Mouse (Mus musculus): ENCODE data around the gene Pard6b. TPM values are rescaled to one million over a fixed set of nuclear protein-coding genes. Genes with fewer than 3 reads are reported as not detected.

Gene Pard6b
- polyA plus RNA-seq, 2 experiments from 2014 or later, result 0.48 to 1.1 TPM

GRCm38 (mm10) chr2:168063712-168064111 lies 17.1 kb upstream of the Pard6b start:
- no peak for ATAC-seq

GRCm38 (mm10) chr2:168065511-168065910 lies 15.3 kb upstream of the Pard6b start:
- ATAC-seq, result no peak

- no peak for ATAC-seq
Measured at GRCm38 (mm10) chr2:168066783-168067182, 14.0 kb upstream of the Pard6b start.

DNA sequence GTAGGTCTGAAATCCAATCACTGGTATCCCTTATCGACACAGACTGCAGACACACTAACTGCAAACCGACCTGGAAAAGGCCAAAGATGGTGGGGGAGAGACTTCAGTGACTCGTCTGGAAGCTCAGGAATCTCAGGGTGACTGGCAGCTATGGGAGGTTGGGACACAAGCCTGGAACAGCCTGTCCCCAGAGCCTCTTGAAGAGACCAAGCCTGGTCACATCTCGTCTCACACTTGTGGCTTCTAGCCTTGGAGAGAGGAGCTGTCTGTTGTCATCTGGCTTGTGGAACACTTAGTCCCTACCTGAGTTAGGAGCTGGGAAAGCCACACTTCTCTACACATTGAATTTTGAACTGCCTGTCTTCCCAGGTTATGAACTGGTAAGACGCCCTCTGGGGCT lies 10.4 kb upstream of the Pard6b start:
- no peak for ATAC-seq

- no peak for ATAC-seq
Measured at GRCm38 (mm10) chr2:168072436-168073131, 8.2 kb upstream of the Pard6b start.

DNA sequence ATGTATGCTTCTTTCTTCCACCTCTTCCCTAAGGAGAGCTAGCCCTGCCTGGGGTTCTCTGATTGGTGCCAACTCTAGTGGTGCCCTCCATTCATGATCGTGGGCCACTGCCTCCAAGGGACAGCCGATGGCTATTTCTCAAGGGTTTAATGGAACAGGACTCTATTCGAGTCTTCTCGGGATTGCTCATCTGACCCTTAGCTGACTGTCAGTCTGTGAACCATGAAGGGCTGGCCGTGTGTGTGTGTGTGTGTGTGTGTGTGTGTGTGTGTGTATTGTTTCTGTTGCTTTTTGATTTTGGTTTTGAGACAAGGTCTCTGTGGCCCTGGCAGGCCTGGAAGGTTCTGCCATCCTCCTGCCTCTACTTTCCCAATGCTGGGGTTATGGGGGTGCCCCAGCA lies 7.1 kb upstream of the Pard6b start:
- no peak for ATAC-seq

- no peak for ATAC-seq
Measured at GRCm38 (mm10) chr2:168074457-168074856, 6.3 kb upstream of the Pard6b start.

GRCm38 (mm10) chr2:168076840-168077576 lies 3.8 kb upstream of the Pard6b start:
- no peak for ATAC-seq

- ATAC-seq, result no peak
Measured at GRCm38 (mm10) chr2:168078107-168078830, 2.5 kb upstream of the Pard6b start.

DNA sequence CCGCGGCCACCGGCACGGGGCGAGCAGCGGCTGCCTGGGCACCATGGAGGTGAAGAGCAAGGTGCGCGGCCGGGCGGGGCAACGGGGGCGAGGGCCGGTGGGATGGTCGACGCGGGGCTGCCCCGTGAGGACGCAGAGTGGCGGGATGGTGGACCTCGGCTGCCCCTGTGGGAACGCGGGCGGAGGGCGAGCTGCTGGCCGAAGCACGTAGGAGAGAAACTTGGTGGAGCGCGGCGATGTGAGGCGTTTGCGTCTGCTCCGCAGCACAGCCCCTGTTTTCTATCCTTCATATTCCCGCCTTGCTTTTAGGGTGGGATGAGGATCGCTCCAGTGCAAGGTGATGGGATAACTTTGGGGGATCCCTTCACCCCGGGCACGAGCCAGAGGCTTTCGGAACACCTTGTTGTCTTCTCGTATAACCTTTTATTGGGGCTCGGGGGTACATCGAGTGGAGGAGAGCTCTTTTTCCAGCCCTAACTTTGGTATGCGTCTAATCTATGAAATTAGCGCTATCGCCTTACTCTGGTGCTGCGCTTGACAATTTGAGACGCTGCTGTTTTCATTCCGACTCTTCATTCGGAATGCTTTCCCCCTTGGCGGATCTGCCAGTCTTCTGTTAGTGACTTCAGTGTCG lies 612 bp downstream of the Pard6b start:
- ATAC-seq, result no peak

- ATAC-seq, result no peak
Measured at GRCm38 (mm10) chr2:168081933-168082306, 1.1 kb downstream of the Pard6b start.

- ATAC-seq, result no peak
Measured at GRCm38 (mm10) chr2:168083593-168083992, 2.8 kb downstream of the Pard6b start.

GRCm38 (mm10) chr2:168084228-168084627 lies 3.4 kb downstream of the Pard6b start:
- no peak for ATAC-seq

DNA sequence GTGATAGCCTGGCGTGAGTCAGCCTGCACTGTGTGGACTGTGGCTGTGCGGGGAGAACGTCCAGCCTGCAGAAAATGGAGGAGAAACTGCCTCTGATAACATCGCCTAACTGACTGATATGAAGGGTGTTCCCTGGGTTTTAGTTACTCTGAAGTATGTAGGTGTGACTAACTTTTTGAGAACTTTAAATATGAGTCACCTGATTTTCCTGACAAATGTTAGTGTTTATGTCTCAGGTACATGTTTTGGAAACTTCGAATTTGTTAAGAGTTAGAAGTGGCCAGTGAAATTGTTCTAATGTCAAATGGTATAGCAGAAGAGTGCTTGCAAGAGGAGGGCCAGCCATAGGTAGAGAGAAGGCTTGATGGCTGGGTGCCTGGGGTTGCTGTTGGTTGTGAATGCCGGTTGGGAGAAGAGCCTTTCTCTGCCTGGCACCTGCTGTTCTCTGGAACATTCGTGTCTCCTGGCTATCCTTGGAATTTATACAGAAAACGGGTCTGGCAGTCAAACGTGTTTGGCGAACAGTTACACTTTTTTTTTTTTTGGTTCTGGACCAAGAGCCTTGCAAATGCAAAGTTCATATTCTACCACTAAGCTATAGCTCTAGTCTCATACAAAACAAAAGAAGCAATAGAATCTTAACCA lies 4.9 kb downstream of the Pard6b start:
- no peak for ATAC-seq

GRCm38 (mm10) chr2:168086318-168086717 lies 5.5 kb downstream of the Pard6b start:
- no peak for ATAC-seq

- ATAC-seq, result no peak
Measured at GRCm38 (mm10) chr2:168086839-168087238, 6.0 kb downstream of the Pard6b start.

DNA sequence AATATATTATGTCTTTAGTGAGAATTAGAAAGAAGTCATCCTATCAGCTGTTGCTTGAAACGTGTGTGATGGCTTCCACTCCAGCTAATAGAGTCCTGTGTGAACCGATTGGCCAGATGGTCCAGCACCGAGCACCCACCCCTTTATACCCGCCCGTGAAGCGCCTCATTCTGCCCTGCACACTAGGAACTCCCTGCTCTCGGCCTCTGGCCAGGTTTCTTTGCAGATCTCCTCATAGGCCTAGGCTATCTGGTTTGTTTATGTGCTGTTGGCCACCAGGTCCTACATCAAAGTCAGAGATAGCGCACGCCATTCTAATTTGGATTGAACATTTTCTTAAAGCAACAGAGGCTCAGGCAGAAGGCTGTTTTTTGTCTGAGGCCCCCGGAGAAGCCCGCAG lies 10.8 kb downstream of the Pard6b start:
- ATAC-seq, result no peak

DNA sequence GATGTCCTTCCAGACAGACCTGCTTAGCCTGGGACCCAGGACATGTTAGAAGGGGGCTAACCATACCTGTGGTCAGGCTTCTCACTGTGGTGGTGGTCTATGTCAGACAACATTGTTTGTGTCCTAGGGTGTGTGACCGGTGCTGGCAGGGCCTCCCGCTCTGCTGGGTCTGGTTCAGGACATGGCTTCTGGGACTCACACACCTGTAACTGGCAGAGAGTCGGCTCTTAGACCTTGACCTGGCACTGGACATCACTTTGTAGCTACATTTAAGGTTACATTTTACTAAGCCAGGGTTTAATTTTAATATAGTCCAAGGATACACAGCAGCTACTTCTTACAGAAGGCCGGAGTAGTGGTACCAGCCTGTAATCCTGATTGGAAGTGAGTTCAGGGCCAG lies 12.3 kb downstream of the Pard6b start:
- no peak for ATAC-seq

- ATAC-seq, result no peak
Measured at GRCm38 (mm10) chr2:168095077-168095476, 14.3 kb downstream of the Pard6b start.

GRCm38 (mm10) chr2:168096487-168096886 lies 15.7 kb downstream of the Pard6b start:
- no peak for ATAC-seq

DNA sequence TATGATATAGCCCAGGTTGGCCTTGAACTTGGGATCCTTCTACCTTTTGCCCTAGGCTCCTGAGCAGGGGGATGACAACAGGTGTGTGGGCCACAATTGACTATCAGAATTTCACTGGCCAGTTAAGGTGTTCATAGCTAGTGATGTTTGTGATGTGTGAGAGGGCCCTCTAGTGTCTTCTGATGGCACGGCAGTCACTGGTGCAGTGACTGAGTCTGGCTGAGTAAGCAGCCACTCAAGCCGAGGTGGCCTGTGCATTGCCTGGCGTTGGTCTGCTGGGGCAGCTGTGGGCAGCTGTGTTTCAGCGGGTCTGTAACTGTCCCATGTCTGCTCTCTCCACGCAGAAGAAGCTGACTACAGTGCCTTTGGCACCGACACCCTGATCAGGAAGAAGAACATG lies 17.2 kb downstream of the Pard6b start:
- ATAC-seq, result no peak

GRCm38 (mm10) chr2:168100008-168100407 lies 19.2 kb downstream of the Pard6b start:
- no peak for ATAC-seq

GRCm38 (mm10) chr2:168101805-168102204 lies 21.0 kb downstream of the Pard6b start:
- no peak for ATAC-seq

Measured in activated CD4-positive, CD25-positive, alpha-beta regulatory T cell, adult 4 months (primary cell).